In genomic region chr5:68007074-68007473, GRCm38 (mm10) we compare ENCODE assay signal across 34 mouse cellular contexts. TPM values are rescaled to one million over a fixed set of nuclear protein-coding genes. Genes with fewer than 3 reads are reported as not detected.
A peak's percentile ranks its signal among the peaks of the same experiment; 100 is the strongest.
DNase-seq lines count a peak whose midpoint lies in the region; ATAC-seq lines count a peak whose summit lies in the region.
"Had no signal": no experiment of that assay in that cellular context is flagged by ENCODE, and none has a peak within 500 bp of the region (broad histone marks: within the 10 kb centered on the region; RNA-seq: fewer than 3 reads in every experiment).

No protein-coding gene starts in this region.

- H3K27ac ChIP-seq in hindbrain, embryonic 14.5 days: no peak overlapping the region
- H3K27ac ChIP-seq in kidney, embryonic 15.5 days: no peak overlapping the region
- H3K27ac ChIP-seq: forebrain, embryonic 10.5 days; forebrain, embryonic 13.5 days; heart, adult 2 months; heart, embryonic 10.5 days; heart, embryonic 13.5 days; hindbrain, embryonic 12.5 days had no signal

- whole genome bisulfite sequencing in hindbrain, embryonic 14.5 days: 86% methylated on average over 4 of the region's 4 CpGs
- WGBS in kidney, embryonic 15.5 days: 87% methylated on average over 4 of the region's 4 CpGs

- no peak overlapping the region for H3K4me3 ChIP-seq in hindbrain, embryonic 14.5 days (replicated peaks; ENCODE audit: low read length)
- H3K4me3 ChIP-seq in kidney, embryonic 15.5 days (replicated peaks): no peak overlapping the region
- H3K4me3 ChIP-seq: forebrain, embryonic 10.5 days; forebrain, embryonic 13.5 days; heart, adult 2 months; heart, embryonic 10.5 days; heart, embryonic 13.5 days; hindbrain, embryonic 12.5 days had no signal

- no peaks in the 10 kb centered on the region for H3K27me3 ChIP-seq in hindbrain, embryonic 14.5 days (ENCODE audit: control insufficient read depth, insufficient read depth, low read length)
- H3K27me3 ChIP-seq in kidney, embryonic 15.5 days: no peaks in the 10 kb centered on the region
- H3K27me3 ChIP-seq: forebrain, embryonic 13.5 days; heart, embryonic 13.5 days; hindbrain, embryonic 12.5 days had no signal

- no peak overlapping the region for H3K9ac ChIP-seq in hindbrain, embryonic 14.5 days
- H3K9ac ChIP-seq in kidney, embryonic 15.5 days: no peak overlapping the region
- H3K9ac ChIP-seq: forebrain, embryonic 13.5 days; heart, embryonic 13.5 days; hindbrain, embryonic 12.5 days had no signal

- peak; percentile 51; the same call in 1 of the 2 replicates for ATAC-seq in common myeloid progenitor, adult 5-6 weeks (replicated peaks; ENCODE audit: low read depth, poor library complexity, severe bottlenecking)
- peak; percentile 28 for ATAC-seq in inflammation-experienced regulatory T-cells, adult 6 months
- ATAC-seq in hindbrain, embryonic 14.5 days (ENCODE audit: low FRiP score): no peak
- ATAC-seq in kidney, embryonic 15.5 days (replicated peaks; ENCODE audit: low FRiP score): no peak
- ATAC-seq: forebrain, embryonic 13.5 days; forebrain, embryonic 16.5 days; hindbrain, embryonic 16.5 days; intestine, postnatal 0 days had no signal

- no peaks in the 10 kb centered on the region for H3K4me1 ChIP-seq in hindbrain, embryonic 14.5 days (replicated peaks; ENCODE audit: control insufficient read depth, insufficient read depth, low read length)
- H3K4me1 ChIP-seq in kidney, embryonic 15.5 days: no peaks in the 10 kb centered on the region
- H3K4me1 ChIP-seq: forebrain, embryonic 13.5 days; heart, embryonic 10.5 days; hindbrain, embryonic 12.5 days had no signal

- no peaks in the 10 kb centered on the region for H3K36me3 ChIP-seq in hindbrain, embryonic 14.5 days (replicated peaks; ENCODE audit: control insufficient read depth, insufficient read depth)
- H3K36me3 ChIP-seq in kidney, embryonic 15.5 days: no peaks in the 10 kb centered on the region
- H3K36me3 ChIP-seq: forebrain, embryonic 10.5 days; heart, embryonic 10.5 days; heart, embryonic 13.5 days; hindbrain, embryonic 12.5 days had no signal

- 0 out of 2 replicates have a peak, but pooled peaks cover 6% of the 10 kb centered on the region for H3K9me3 ChIP-seq in hindbrain, embryonic 14.5 days (ENCODE audit: control insufficient read depth, low read length)
- no peaks in the 10 kb centered on the region for H3K9me3 ChIP-seq in kidney, embryonic 15.5 days (replicated peaks)
- H3K9me3 ChIP-seq: forebrain, embryonic 10.5 days; forebrain, embryonic 13.5 days; heart, embryonic 10.5 days; heart, embryonic 13.5 days; hindbrain, embryonic 12.5 days had no signal

- intact Hi-C loops in left cerebral cortex, postnatal 4 days (cut with DNase I): no loop called here

- no peak overlapping the region for H3K4me2 ChIP-seq in hindbrain, embryonic 14.5 days (replicated peaks)
- H3K4me2 ChIP-seq in kidney, embryonic 15.5 days: no peak overlapping the region
- H3K4me2 ChIP-seq: forebrain, embryonic 13.5 days; heart, embryonic 13.5 days; hindbrain, embryonic 12.5 days had no signal

- DNase-seq in 416B (ENCODE audit: low read depth): peak; percentile 87
- DNase-seq in CD4-positive, CD25-positive, alpha-beta regulatory T cell, adult 2 months (ENCODE audit: low read depth, low spot score): peak; percentile 7
- no peak for DNase-seq in ovary, postnatal 36 days (ENCODE audit: low spot score)
- DNase-seq in left cerebral cortex, postnatal 4 days: no peak
- DNase-seq in hindbrain, embryonic 14.5 days (ENCODE audit: low spot score): no peak
- DNase-seq: adrenal gland, adult 2 months; adrenal gland, postnatal 25 days; cerebellum, adult 18-20 months; cerebellum, postnatal 10 days; cerebellum, postnatal 36 days; gastrocnemius, postnatal 25 days; heart, adult 2 months; kidney, adult 2 months had no signal

RNA-seq across cellular contexts. Expression of gene Grxcr1, which starts 24.6 kb away (rescaled TPM):
- not detected in 2 replicates for total RNA-seq in common myeloid progenitor, adult 5-6 weeks (2017)
- not detected for polyA plus RNA-seq in inflammation-experienced regulatory T-cells, adult 6 months (2017; shearing (Covaris generic))
- total RNA-seq in left cerebral cortex, postnatal 4 days (2021): not detected
- polyA plus RNA-seq in hindbrain, embryonic 14.5 days (2014; fragmentation: Nextera tagmentation; extraction: Ambion mirVana): 0.20 TPM in 1 of 2 replicates, not detected in the other
- polyA plus RNA-seq in kidney, embryonic 15.5 days (2015; fragmentation: Nextera tagmentation; extraction: Ambion mirVana): not detected in 2 replicates
- total RNA-seq: adrenal gland, adult 2 months; adrenal gland, postnatal 25 days; gastrocnemius, adult 8-10 months; gastrocnemius, postnatal 25 days; heart, adult 2 months; heart, postnatal 25 days; hematopoietic stem cell, adult 5-6 weeks; MEL had no signal
- polyA plus RNA-seq: adrenal gland, adult 2 months; C2C12; embryonic facial prominence, embryonic 11.5 days; forebrain, embryonic 10.5 days; forebrain, embryonic 13.5 days; forebrain, embryonic 16.5 days; frontal cortex, adult 2 months; gonadal fat pad, adult 2 months; heart, adult 2 months; heart, embryonic 10.5 days; heart, embryonic 13.5 days; heart, embryonic 16.5 days; hindbrain, embryonic 16.5 days; intestine, embryonic 14.5 days; intestine, postnatal 0 days; kidney, adult 2 months had no signal

Comparison
In these comparisons a context has a peak if more than half of its experiments do, and no peak if none do; other contexts are left out.
1. DNase-seq: peak in 416B (single experiment) and CD4-positive, CD25-positive, alpha-beta regulatory T cell, adult 2 months (single experiment); none in ovary, postnatal 36 days (single experiment), left cerebral cortex, postnatal 4 days (single experiment) and hindbrain, embryonic 14.5 days (single experiment).
2. ATAC-seq: peak in common myeloid progenitor, adult 5-6 weeks (single experiment) and inflammation-experienced regulatory T-cells, adult 6 months (single experiment); none in hindbrain, embryonic 14.5 days (single experiment) and kidney, embryonic 15.5 days (single experiment).